Mouse (Mus musculus) liver, adult 2 months (tissue): ENCODE measurements around the gene Bid. TPM values are rescaled to one million over a fixed set of nuclear protein-coding genes. Genes with fewer than 3 reads are reported as not detected.

Source experiments
- DNase-seq: peaks from one replicate; pipeline ENCODE4 v3.0.0-alpha.2; 2011; ENCODE audit warnings: low read depth, low spot score; ENCODE audit errors: extremely low read depth
- H3K27ac ChIP-seq: fragments of 200-500 bp; replicated peaks from 2 replicates; pipeline ENCODE4 v1.5.1; 2012; ENCODE audit warnings: low read depth, mild to moderate bottlenecking, control low read depth, inconsistent platforms, low read length; ENCODE audit not compliant: insufficient read depth
- H3K27me3 ChIP-seq: fragments of 200-500 bp; 2 replicates; pipeline ENCODE4 v1.6.1; 2012; ENCODE audit warnings: mild to moderate bottlenecking, moderate library complexity, low read length, inconsistent platforms; ENCODE audit not compliant: control insufficient read depth, insufficient read depth
- H3K36me3 ChIP-seq: fragments of 200-500 bp; 2 replicates; pipeline ENCODE4 v1.6.1; 2012; ENCODE audit warnings: low read length, inconsistent platforms; ENCODE audit not compliant: control insufficient read depth, insufficient read depth
- H3K4me1 ChIP-seq: fragments of 200-500 bp; 2 replicates; pipeline ENCODE4 v1.6.1; 2011; ENCODE audit warnings: low read length; ENCODE audit not compliant: control insufficient read depth, insufficient read depth
- H3K4me3 ChIP-seq: fragments of 200-500 bp; 2 replicates; pipeline ENCODE4 v1.5.1; 2011; ENCODE audit warnings: low read depth, mild to moderate bottlenecking, control low read depth, low read length, moderate library complexity; ENCODE audit not compliant: insufficient read depth
- H3K79me2 ChIP-seq: fragments of 200-500 bp; 2 replicates; pipeline ENCODE4 v1.6.1; 2012; ENCODE audit warnings: inconsistent platforms, mild to moderate bottlenecking, low read length, moderate library complexity; ENCODE audit not compliant: control insufficient read depth, insufficient read depth
- H3K9ac ChIP-seq: fragments of 200-500 bp; 2 replicates; pipeline ENCODE4 v1.6.1; 2012; ENCODE audit warnings: low read depth, mild to moderate bottlenecking, control low read depth, inconsistent platforms, low read length
- CTCF ChIP-seq: fragments of 200-500 bp; IDR thresholded peaks from 2 replicates; pipeline ENCODE4 v1.5.1; 2011; ENCODE audit warnings: low read depth, low read length, control low read depth
- POLR2A ChIP-seq: fragments of 200-500 bp; IDR thresholded peaks from 2 replicates; pipeline ENCODE4 v1.6.1; 2011; ENCODE audit warnings: low read length, control low read depth; ENCODE audit not compliant: insufficient read depth; ENCODE audit errors: extremely low read depth
- WGBS: fragments of 180-500 bp; shearing (Covaris S2); methylation state at CpG from one replicate; pipeline ENCODE4 v1.1.7; 2018; 5-methylcytosine and 5-hydroxymethylcytosine counted together
- polyA plus RNA-seq: library from polyadenylated mRNA; depleted of rRNA; stranded (reverse); fragments of >200 nt; gene quantifications from 2 replicates; pipeline ENCODE4 v1.2.3, GENCODE M21; 2012; rRNA removed
- total RNA-seq: library from RNA; depleted of rRNA; stranded (reverse); fragments of >200 nt; gene quantifications from 2 replicates; pipeline ENCODE4 v1.2.3, GENCODE M21; 2014; rRNA removed

Gene Bid
- total RNA-seq, result 13.9 and 16.8 TPM in 2 replicates
- 6.1 and 6.9 TPM in 2 replicates for polyA plus RNA-seq

GRCm38 (mm10) chr6:120916074-120916971 lies at the start of gene Bid:
TSS of gene Bid (minus strand) at chr6:120916853.
- TF ChIP-seq POLR2A, result no peak
- no peak for TF ChIP-seq CTCF
- no peaks in the 10 kb centered on the region for H3K27me3 ChIP-seq
- H3K4me1 ChIP-seq, result peaks cover 8% of the 10 kb centered on the region
- H3K79me2 ChIP-seq, result no peaks in the 10 kb centered on the region
- H3K27ac ChIP-seq, result peak within 1 kb of the TSS; percentile 61
- DNase-seq, result peak; percentile 68
- 2% methylated on average over 67 of the region's 67 CpGs for WGBS
- H3K9ac ChIP-seq, result peak within 1 kb of the TSS; percentile 80
- H3K4me3 ChIP-seq, result peak within 1 kb of the TSS; percentile 80
- no peaks in the 10 kb centered on the region for H3K36me3 ChIP-seq

DNA sequence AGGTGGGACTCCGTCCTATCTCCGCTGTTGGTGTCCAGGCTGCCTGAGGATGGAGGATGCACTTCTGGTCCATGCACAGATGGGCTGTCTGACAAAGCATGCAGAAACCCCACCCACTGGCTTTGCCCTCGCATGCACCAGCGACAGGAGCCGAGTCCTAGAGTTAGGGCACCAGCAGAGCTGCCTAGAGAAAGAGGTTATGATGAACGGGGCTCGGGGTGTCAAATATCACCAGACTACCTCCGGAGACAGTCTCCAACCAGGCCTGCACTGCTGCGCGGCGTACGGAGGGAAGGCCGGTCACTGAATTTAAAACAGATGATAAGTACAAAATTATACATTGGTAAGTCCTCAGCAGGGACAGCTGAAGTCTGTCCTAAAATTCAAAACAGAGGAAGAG lies 49.2 kb upstream of the Bid start:
- H3K27me3 ChIP-seq, result no peaks in the 10 kb centered on the region
- no peak overlapping the region for H3K27ac ChIP-seq
- no peak overlapping the region for H3K9ac ChIP-seq
- no peak overlapping the region for H3K4me3 ChIP-seq
- H3K4me1 ChIP-seq, result no peaks in the 10 kb centered on the region
- no peak for DNase-seq
- TF ChIP-seq POLR2A (no peak), CTCF (no peak)
- H3K36me3 ChIP-seq, result peaks cover 2% of the 10 kb centered on the region; the same call in 1 of the 2 replicates
- H3K79me2 ChIP-seq, result no peaks in the 10 kb centered on the region
- 92% methylated on average over 13 of the region's 13 CpGs for WGBS

DNA sequence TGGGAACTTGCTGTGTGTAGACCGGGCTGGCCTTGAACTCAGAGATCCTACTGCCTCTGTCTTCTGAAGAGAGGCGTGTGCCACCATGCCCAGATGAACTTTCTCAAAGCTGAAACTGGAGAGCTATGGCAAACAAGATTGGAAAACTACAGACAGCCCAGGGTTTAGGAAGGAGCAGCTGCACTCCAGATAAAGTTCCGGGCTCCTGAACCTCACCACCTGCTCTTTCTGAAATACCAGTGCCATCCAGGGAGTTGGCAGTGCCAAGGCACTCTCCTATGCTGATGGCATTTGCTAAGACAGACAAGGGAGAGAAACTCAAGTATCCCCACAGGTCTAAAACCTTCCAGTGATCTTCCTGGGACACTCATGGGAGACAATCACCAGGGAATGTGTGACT lies 47.5 kb upstream of the Bid start:
- Histone ChIP-seq H3K9ac (no peak overlapping the region), H3K4me3 (no peak overlapping the region), H3K36me3 (peaks cover 2% of the 10 kb centered on the region; the same call in 1 of the 2 replicates), H3K79me2 (no peaks in the 10 kb centered on the region), H3K4me1 (no peaks in the 10 kb centered on the region), H3K27me3 (no peaks in the 10 kb centered on the region), H3K27ac (no peak overlapping the region)
- 98% methylated on average over 3 of the region's 3 CpGs for WGBS
- TF ChIP-seq CTCF (no peak), POLR2A (no peak)
- DNase-seq, result no peak

DNA sequence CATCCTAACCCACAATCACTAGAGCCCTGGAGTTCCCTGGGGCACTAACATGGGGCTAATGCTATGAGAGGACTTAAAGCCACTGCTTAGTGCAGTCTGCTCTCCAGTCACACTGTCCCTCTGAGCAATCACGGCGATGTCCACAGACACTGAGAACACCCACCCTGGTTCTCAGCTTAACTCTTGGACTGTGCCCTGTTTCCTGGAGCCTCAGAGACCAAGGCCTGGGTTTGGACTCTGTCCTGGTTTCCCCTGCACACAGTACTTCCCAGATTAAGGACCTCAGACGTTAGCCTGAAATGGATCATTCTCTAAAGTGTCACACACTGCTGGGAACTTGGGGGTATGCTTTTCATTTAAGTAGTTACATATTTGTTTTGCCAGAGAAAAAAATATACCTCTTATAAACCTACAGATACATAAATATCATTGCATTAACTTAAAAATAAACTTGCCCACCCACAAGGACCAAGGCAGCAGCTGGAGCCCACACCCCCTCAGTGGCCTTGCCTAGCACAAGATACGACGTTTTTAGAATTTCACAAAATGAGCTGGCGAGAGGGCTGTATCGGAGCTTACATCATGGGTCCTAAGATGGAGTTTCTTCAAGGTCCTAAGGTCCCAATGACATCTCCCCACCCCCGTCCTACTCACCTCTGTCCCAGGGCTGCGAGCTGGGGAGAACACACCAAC lies 43.8 kb upstream of the Bid start:
- Histone ChIP-seq H3K4me3 (no peak overlapping the region), H3K79me2 (no peaks in the 10 kb centered on the region), H3K4me1 (no peaks in the 10 kb centered on the region), H3K27ac (no peak overlapping the region), H3K9ac (no peak overlapping the region), H3K36me3 (peaks cover 5% of the 10 kb centered on the region; the same call in 1 of the 2 replicates), H3K27me3 (no peaks in the 10 kb centered on the region)
- TF ChIP-seq CTCF, result no peak
- TF ChIP-seq POLR2A, result no peak
- DNase-seq, result no peak
- 90% methylated on average over 9 of the region's 9 CpGs for WGBS

DNA sequence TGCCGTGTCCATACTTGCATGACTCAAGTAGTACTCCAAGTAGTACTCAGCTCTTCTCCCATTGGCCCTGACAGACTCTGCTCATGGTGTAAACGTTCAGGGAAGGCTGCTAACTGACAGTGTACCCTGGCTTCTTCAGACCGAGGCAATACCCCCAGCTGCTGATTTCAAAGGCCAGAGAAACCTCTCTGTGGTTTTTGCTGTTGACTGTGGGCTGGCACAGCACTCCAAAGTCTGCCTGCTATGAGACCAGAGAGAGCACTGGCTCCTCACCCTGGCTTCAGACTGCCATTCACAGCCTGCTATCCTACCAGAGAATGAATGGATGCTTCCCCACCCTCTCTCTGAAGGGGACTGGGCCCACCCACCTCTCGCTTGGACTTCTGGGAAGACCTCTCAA lies 40.7 kb upstream of the Bid start:
- TF ChIP-seq POLR2A (no peak), CTCF (no peak)
- Histone ChIP-seq H3K79me2 (no peaks in the 10 kb centered on the region), H3K9ac (no peak overlapping the region), H3K36me3 (peaks cover 7% of the 10 kb centered on the region; the same call in 1 of the 2 replicates), H3K4me1 (no peaks in the 10 kb centered on the region), H3K4me3 (no peak overlapping the region), H3K27me3 (no peaks in the 10 kb centered on the region), H3K27ac (no peak overlapping the region)
- no peak for DNase-seq
- WGBS, result 86% methylated on average over 4 of the region's 4 CpGs
